Mouse (Mus musculus) retina, postnatal 1 day (tissue): Measurements from ENCODE around the gene Zfp758.
A peak's percentile ranks its signal among the peaks of the same experiment; 100 is the strongest.
"Not testable (repeated sequence)": the region's sequence is repeated elsewhere in the genome, so short reads cannot be mapped to it uniquely, and the experiment has no call there.

Experiments
- DNase-seq: peaks from one replicate; pipeline ENCODE4 v3.0.0-alpha.2; 2012

The Zfp758 gene

GRCm38 (mm10) chr17:22361101-22361781 lies at the start of gene Zfp758, which contains the start of gene Zfp944:
Gene Zfp758, plus strand, starts transcription at chr17:22361453.
Gene Zfp944, minus strand, starts transcription at chr17:22361400.
- peak; percentile 77 for DNase-seq

GRCm38 (mm10) chr17:22314219-22314618 lies 47.0 kb upstream of the Zfp758 start:
- DNase-seq, result peak; percentile 3

- peak; percentile 99 for DNase-seq
These were observed 46.5 kb upstream of the Zfp758 start, which contains the start of gene CT030661.1 for GRCm38 (mm10) chr17:22314730-22315226. Gene CT030661.1, minus strand, starts transcription at chr17:22314837.

GRCm38 (mm10) chr17:22315247-22315646 lies 46.0 kb upstream of the Zfp758 start:
- DNase-seq, result not testable (repeated sequence)

GRCm38 (mm10) chr17:22352794-22353193 lies 8.5 kb upstream of the Zfp758 start:
- peak; percentile 44 for DNase-seq

- no peak for DNase-seq
These were observed 681 bp upstream of the Zfp758 start for GRCm38 (mm10) chr17:22360572-22360971.

- DNase-seq, result no peak
These were observed 2.6 kb downstream of the Zfp758 start for GRCm38 (mm10) chr17:22363895-22364294.

- peak; percentile 45 for DNase-seq
These were observed 49.5 kb downstream of the Zfp758 start for GRCm38 (mm10) chr17:22410756-22411155.

- DNase-seq, result peak; percentile 73
These were observed 56.3 kb downstream of the Zfp758 start for GRCm38 (mm10) chr17:22417510-22417909.

- DNase-seq, result peak; percentile 94
These were observed 62.8 kb downstream of the Zfp758 start, which contains the start of gene Zfp946 for GRCm38 (mm10) chr17:22423952-22424617. Gene Zfp946, plus strand, starts transcription at chr17:22424222.

GRCm38 (mm10) chr17:22424636-22425354 lies 63.5 kb downstream of the Zfp758 start:
- DNase-seq, result peak; percentile 50
